Mouse (Mus musculus) heart, adult 18-20 months (tissue): Measurements from ENCODE around the gene Pde4d. TPM values are rescaled to one million over a fixed set of nuclear protein-coding genes. Genes with fewer than 3 reads are reported as not detected.

Source experiments
- DNase-seq, 2 experiments: peaks; one replicate each; pipeline ENCODE4 v3.0.0; 2021 to 2022; ENCODE audit warnings: mixed read lengths in 1 of 2
- total RNA-seq, 2 experiments: library from RNA; stranded (reverse); gene quantifications; 2 replicates each; pipeline ENCODE4 v1.2.3; 2021

Gene Pde4d
- total RNA-seq, 2 experiments from 2014 or later = 35.4 to 40.4 TPM

GRCm38 (mm10) chr13:109299511-109300250, 849.9 kb downstream of the Pde4d start:
- DNase-seq = no peak

DNA sequence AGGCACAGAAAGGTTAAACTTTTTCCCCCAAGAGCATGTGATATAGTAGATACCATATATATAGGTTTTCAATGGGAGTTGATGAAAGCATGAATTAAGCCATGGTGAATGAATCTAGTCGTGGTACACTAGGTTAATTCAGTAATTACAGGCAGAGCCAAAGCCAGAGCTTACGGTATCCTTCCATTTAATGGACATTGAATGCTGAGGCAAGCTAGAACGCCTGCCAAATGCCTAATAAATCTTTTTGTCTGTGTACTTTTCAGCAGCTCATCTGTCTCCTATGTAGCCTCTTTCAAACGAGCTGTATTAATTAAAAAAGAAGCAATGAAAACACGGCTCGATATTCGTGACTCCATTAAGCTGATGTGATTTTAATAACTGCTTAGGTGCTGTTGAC, 862.8 kb downstream of the Pde4d start:
- DNase-seq = no peak

- no peak for DNase-seq
These were observed 865.9 kb downstream of the Pde4d start for GRCm38 (mm10) chr13:109315608-109316007.

- no peak for DNase-seq
These were observed 867.9 kb downstream of the Pde4d start for GRCm38 (mm10) chr13:109317644-109318043.

- no peak for DNase-seq
These were observed 868.8 kb downstream of the Pde4d start for GRCm38 (mm10) chr13:109318434-109318998.

DNA sequence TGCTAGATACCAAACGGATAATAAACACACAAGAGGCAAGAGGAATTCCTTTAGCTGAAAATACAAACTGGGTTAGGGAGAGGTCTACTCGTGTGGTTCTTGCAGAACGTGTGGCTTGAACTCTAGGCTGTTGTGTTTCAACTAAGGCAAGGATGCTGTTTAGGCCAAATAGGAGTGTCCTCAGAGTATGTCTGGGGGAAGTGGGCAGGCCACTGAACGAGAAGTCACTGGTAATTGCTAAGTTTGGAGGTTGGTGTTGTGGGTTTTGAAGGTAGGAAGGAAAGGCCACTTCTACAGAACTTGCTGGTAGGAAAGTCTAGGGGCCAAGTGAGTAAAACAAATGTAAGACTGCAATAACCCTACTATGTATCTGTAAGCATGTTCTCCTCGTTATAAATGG, 876.3 kb downstream of the Pde4d start:
- no peak for DNase-seq

GRCm38 (mm10) chr13:109331563-109331962, 881.8 kb downstream of the Pde4d start:
- no peak for DNase-seq

GRCm38 (mm10) chr13:109341902-109342301, 892.2 kb downstream of the Pde4d start:
- no peak for DNase-seq

DNA sequence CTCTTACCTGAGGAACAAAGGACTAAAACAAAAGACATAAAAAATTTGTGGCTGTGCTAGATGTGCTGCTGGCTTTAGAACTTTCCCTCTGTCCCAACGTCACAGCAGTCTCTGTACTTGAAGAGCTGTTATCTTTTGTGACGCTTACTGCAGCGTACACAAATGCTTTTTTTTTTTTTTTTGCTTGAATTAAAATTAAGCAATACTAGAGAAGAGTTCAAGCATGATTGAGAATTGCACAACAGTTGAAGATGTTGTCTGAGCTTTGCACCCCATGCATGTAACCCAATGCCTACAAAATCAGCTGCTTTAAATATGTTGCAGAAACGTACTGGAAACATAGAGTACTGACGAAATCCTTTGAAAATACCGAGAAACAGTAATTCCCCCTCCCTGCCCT, 892.7 kb downstream of the Pde4d start:
- DNase-seq = no peak

GRCm38 (mm10) chr13:109343596-109343995, 893.8 kb downstream of the Pde4d start:
- DNase-seq = peak; percentile 71 to 81

DNA sequence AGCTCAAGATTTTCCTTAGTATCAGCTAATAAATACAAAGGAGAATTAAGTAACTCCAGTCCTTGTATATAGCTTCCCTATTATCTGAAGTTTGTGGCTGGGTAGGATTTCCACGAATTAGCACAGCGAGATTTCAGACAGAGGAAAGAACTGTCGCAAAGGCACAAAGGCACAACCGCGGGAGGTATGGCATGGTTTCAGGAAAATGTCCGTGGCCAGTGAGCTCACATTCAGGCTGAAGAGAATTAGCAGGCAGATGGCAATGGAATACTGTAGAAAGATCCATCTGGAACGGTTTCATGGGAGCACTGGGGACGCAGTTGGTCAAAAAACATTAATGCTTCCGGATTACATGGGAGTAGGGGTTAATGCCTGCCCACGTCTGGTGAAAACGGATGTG, 898.0 kb downstream of the Pde4d start:
- DNase-seq = no peak

DNA sequence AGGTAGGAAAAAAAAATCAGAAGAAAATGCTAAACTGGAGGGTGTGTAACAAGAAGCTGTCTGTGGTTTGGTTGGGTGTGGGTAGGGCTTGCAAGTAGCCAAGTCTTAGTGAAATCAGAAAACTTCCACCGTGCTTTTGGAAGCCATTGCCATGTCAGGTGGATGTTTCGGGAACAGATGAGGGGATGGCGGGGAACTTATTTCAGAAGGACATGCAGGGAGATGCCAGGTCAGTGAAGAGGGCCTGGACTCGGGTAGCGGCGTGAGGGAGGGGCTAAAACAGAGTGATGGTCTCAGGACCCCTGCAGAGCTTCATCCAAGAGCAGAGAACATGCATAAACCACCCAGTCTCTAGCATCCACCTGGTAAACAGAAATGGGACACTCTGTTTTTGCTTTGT, 898.6 kb downstream of the Pde4d start:
- no peak for DNase-seq

DNA sequence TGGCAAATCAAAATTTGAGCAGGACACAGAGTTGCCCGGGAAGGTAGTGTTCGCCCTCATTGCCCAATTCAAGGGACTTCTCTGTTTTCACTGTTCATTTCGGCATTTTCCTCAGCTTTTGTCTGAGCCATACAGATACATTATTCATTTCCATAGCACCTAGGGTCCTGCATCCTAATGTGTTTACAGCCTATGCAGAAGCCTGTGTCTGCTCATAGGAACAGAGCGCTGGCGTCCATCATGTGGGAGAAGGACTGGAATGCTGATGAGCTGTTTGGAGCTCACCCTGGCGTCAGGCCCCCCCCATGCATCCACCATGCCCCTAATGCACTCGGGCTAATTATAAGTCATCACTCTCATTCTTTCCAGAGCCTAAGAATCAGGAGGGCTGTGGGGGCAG, 900.4 kb downstream of the Pde4d start:
- no peak for DNase-seq

- DNase-seq = no peak
These were observed 904.3 kb downstream of the Pde4d start for GRCm38 (mm10) chr13:109354017-109354416.

- peak in 1 of 2 experiments; percentile 7 for DNase-seq
These were observed 906.5 kb downstream of the Pde4d start for GRCm38 (mm10) chr13:109356252-109356651.

DNA sequence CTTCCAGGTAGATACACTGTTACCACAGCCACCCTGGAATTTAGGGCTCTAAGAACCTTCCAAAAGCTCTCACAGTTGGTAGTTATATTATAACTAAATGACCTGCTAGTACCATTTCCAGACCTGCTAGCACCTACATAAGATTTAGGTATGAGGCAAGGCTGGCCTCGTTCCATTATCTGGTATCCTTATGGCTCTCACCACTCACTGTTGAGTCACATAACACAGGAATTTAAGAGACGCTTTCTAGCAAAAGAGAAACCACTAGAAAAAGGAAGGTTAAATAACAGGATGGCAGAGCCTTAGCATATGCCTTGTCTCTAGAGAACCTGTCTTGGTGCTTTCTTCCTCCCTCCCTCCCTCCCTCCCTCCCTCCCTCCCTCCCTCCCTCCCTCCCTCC, 910.2 kb downstream of the Pde4d start:
- DNase-seq = no peak

DNA sequence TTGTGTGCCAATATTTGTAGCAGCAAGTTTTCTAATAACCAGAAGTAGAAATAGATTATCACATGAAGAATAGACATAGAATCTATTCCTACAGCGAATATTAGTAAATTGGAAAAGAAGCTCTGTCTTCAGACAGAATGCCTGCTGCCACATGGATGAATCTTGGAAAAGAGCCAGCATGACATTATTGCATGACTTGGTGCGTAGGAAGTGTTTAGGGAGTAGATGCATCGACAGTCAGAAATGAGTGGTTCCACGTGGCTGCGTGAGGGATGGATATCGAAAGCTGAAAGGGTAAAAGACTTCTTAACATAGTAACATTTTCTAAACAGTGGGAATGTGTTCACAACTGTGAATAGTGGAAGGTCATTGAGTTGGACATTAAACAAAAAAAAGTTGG, 912.6 kb downstream of the Pde4d start:
- DNase-seq = no peak

- no peak for DNase-seq
These were observed 924.7 kb downstream of the Pde4d start for GRCm38 (mm10) chr13:109374465-109374864.

- no peak for DNase-seq
These were observed 926.9 kb downstream of the Pde4d start for GRCm38 (mm10) chr13:109376681-109377080.

- no peak for DNase-seq
These were observed 930.4 kb downstream of the Pde4d start for GRCm38 (mm10) chr13:109380149-109380548.

DNA sequence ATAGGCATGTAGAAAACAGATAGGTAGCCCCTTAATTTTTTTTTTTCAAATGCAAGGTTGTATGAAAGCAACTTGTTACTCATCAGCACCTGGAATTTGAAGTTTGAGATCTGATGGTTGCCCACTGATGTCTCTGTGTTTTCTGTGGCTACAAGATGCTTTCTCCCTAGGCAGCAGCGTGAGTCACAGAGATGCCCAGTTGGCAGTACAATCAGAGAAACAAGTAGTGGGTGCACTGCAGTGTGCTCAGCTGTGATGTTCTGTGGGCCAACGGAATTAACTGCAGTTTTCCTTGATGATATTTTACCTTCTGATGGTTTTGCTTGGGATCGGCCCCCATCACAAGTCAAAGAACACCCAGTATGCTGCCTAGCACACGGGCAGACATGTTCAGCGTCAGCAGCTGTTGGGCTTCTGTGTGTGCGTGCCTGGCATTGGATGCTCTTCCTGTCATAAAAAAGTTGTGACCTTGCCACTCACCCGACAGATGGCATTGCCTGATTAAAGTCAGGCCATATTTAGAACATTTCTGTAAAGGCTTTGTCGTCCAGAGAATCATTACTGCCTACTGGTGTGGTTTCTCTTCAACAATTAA, 939.0 kb downstream of the Pde4d start:
- DNase-seq = no peak

GRCm38 (mm10) chr13:109402396-109402795, 952.6 kb downstream of the Pde4d start:
- no peak for DNase-seq

GRCm38 (mm10) chr13:109402936-109403335, 953.2 kb downstream of the Pde4d start:
- no peak for DNase-seq

- peak; percentile 3 to 10 for DNase-seq
These were observed 956.6 kb downstream of the Pde4d start for GRCm38 (mm10) chr13:109406341-109406740.
